Mouse (Mus musculus) kidney, adult 8-10 months (tissue): ENCODE measurements around the gene Kcna5.
A peak's percentile ranks its signal among the peaks of the same experiment; 100 is the strongest.

ENCODE experiments used
- DNase-seq, 2 experiments: peaks; one replicate each; pipeline ENCODE4 v3.0.0; 2022

Kcna5 gene

GRCm38 (mm10) chr6:126535911-126536270 lies 679 bp upstream of the Kcna5 start:
- no peak for DNase-seq

DNA sequence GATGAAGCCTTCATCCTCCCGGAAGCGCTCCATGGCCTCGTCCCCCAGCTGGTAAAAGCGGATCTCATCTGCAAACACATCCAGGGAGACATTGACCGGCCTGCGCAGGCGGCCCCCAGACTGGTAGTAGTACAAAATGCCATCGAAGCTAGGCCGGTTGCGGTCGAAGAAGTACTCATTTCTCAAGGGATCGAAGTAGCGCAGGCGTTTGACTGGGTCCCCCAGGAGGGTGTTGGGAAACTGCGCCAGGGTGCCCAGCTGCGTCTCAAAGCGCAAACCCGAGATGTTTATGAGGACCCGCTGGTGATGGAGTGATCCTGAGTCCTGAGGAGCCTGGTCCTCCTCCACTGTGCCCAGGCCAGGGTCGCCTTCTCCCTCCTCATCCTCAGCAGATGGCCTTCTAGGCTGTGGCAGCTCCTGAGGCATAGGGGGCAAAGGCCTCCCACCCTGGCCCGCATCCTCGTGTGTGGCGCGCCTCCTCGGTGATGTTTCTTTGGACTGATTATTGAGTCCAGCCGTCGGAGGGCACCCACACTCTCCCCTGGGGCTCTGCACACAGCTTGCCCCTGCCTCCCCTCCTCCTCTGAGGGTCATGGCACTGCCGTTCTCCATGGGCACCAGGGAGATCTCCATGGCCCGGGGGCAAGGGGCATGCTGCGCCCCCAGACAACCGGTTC lies 543 bp downstream of the Kcna5 start:
- DNase-seq = no peak

GRCm38 (mm10) chr6:126531306-126531705 lies 3.9 kb downstream of the Kcna5 start:
- DNase-seq = no peak

- DNase-seq = no peak
Measured at GRCm38 (mm10) chr6:126530019-126530418, 5.2 kb downstream of the Kcna5 start.

DNA sequence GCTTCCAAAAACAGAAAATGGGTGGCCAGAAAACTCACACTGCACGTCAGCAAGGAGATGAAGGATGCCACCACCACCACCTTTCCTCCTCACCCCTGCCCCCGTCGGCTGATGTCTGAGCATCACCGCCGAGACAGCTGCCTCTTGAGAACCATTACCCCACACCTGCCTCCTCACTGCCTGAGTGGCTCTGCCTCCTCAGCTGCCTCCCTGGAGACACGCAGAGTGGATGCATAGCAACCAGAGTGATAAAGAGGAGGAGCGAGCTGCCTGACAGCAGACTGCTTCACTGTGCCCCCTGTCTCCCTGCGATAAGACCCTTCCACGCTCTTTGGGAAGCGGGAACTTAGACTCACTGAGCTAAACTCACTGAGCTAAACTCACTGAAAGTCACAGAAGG lies 20.5 kb downstream of the Kcna5 start:
- DNase-seq = no peak

DNA sequence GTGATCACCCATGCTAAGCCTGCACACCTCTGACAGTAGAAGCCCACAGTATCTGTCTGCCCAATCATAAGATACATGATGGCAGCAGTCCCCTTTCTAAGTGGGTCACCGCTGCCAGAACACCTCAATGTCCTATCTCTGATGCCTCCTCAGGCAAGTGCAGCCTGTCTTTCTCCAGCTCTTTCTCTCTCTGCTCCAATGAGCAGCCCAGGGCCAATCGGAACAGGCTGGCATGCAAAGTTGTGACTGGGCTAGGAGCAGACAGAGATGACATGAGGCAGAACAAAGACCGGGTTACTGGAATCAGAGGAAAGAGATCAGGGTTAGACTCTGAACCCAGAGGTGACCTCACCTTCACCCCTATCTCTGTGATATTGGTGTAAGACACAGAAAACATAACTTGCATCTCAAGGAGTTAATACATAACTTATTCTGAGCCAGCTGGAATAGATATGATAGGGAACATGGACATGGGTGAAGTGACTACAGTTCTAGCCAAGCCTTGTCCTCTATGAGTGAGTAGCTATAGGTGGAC lies 21.4 kb downstream of the Kcna5 start:
- no peak for DNase-seq

GRCm38 (mm10) chr6:126513154-126513553 lies 22.1 kb downstream of the Kcna5 start:
- peak; percentile 8 to 21 for DNase-seq

DNA sequence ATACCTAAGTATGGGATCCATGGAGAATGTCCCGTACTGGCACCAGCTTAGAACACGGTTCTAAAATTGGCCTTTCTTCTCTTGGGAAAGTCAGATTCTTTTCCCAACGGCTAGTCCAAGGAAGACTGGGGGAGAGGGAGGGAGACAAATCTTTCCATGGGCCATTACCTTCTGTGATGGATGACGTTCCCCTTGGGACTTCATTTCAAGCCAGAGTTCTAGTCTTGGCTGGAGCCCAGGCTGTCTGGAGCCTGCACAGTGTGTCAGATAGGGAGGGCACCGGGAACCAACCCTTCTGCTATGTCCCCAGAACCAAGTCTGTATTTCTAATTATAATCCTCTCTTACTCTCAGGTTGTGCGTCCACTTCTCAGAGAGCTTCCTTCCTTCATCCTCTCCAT lies 26.5 kb downstream of the Kcna5 start:
- no peak for DNase-seq

GRCm38 (mm10) chr6:126503920-126504319 lies 31.3 kb downstream of the Kcna5 start:
- DNase-seq = no peak

DNA sequence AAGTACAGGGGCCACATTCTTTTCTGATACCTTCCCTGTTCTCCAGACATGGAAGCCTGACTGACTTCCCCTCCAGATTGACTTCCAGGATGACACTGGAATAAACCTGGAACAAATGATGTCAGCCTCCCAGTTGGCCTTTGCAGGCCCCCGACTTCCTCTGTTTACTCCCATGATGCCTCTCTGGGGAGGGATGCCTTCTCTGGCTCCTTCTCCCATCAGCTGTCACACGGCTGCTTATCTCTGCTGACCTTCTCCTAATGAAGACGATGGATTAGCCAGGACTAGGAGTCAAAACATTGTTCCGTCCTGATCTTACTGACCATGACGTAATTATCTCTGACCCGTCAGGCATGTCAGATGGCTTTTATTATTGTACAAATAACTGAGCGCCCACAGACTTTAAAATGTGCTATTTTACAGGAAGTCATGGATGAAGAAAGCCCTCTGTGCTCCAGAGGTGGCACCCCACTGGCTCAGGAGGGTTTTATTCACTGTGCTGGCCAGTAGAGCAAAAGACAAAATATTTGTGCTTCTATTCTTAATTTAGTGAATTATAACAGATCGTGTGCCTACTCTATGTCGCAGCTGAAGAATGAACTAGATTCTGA lies 32.4 kb downstream of the Kcna5 start:
- peak; percentile 8 to 18 for DNase-seq

DNA sequence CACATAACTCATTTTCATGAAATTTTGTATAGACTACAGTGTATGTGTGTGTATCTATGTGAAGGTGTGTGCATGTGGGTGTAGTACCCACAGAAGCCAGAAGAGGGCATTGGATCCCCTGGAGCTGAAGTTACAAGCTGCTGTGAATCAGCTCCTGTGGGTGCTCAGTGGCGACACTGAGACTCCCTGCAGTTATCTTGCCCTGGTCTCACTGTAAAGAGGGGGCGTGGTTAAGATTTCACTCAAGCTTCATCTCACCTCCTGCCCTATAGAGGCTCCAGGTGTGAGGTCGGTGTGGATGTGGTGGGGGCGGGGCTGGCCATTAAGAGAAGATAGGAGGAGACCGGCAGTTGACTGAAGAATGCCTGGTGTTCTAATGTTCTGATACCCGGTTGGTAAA lies 34.2 kb downstream of the Kcna5 start:
- DNase-seq = no peak

- peak; percentile 48 to 83 for DNase-seq
Measured at GRCm38 (mm10) chr6:126500088-126500487, 35.1 kb downstream of the Kcna5 start.

DNA sequence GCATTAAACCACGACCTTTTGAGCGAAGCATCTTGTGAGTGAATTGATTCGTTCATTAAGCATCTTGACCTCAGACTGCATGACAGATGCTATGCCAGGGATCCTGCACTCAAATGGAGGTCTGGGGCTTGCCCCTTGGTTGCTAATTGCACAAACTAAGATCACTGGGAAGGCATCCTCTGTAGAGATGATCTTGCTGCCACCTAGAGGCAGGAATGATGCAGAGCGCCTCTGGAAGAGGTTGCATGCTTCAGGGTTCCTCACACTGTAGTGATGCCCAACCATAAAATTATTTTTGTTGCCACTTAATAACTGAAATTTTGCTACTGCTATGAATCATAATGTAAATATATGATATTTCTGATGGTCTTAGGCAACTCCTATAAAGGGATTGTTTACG lies 37.3 kb downstream of the Kcna5 start:
- peak in 1 of 2 experiments; percentile 55 for DNase-seq

DNA sequence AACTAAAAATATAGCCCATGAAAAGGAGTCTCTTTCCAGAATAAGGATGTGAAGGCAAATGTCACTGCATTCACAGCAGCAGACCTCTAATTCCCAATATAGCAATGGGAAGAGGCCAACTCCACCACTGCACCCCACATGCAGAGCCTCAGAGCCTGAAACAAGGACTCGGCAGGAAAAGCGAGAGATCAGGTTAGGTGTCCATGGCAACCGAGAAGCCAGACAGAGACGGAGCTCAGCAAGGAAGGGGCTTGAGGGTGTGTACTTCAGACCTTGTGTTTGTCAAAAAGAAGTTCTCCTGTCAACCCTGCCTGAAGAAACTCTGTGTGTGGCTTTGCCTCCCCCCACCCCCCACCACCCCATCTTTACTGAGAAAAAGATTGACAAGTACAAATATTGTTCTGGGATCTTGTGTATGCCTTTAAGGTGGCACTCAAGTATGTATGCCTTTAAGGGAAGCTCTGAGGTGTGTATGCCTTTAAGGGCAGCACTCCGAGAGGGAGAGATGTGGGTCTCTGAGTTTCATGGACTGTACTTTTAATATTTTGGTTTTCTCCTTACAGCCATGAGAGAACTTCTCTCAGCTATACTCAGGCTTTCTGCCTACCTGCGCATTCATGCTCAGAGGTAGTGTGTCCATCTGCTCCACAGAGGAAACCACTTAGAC lies 37.9 kb downstream of the Kcna5 start:
- DNase-seq = no peak

DNA sequence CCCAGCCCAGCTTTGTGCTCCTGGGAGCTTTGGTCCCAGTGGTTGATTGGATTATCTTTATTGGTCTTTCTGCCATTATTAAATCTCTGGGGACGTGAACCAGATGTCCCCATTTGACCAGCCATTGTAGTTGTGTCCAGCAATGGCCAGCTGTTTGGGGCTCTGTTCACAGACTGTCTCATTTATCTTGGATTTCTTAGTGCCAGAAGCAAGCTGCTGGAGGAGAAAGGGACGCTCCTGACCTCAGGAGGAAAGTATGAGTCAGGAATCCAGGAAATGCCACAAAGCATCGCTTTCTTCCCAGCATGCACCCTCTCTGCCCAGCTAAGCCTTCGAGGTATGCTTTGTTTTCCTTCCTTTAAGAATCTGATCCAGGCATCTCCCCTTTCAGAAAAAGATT lies 48.1 kb downstream of the Kcna5 start:
- DNase-seq = no peak

- DNase-seq = no peak
Measured at GRCm38 (mm10) chr6:126484887-126485286, 50.3 kb downstream of the Kcna5 start.

- no peak for DNase-seq
Measured at GRCm38 (mm10) chr6:126483264-126483867, 51.8 kb downstream of the Kcna5 start.
